Mouse (Mus musculus): ENCODE measurements around the gene Abi3. TPM values are rescaled to one million over a fixed set of nuclear protein-coding genes. Genes with fewer than 3 reads are reported as not detected.

The Abi3 gene
- polyA plus RNA-seq, 1 experiment from 2014 or later, result 2.0 TPM

DNA sequence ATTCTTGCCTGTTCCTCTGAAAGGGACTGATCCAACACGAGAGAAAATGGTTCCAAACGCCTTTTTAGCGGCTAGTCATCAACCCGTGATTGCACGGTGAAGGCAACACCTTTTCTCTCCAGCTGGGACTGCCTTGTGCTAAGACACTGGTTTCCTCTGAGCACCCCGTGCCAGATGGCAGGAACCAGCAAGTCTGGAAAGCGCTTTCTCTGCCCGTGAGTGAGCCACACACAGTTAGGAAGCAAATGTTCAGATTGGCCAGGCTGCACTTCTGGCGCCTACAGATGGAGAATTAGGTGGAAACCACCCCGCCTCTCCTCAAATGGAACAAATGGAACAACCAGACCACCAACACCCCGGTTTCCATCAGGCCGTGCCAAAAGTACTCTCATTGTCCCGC is 50.5 kb downstream of the Abi3 start:
- Histone ChIP-seq H3K4me1 (peaks cover 6% of the 10 kb centered on the region), H3K4me2 (no peak overlapping the region), H3K9me3 (no peaks in the 10 kb centered on the region), H3K27ac (no peak overlapping the region), H3K36me3 (replicated peaks) (no peaks in the 10 kb centered on the region), H3K27me3 (replicated peaks) (peaks cover 9% of the 10 kb centered on the region), H3K4me3 (no peak overlapping the region), H3K9ac (no peak overlapping the region)
- WGBS, result 85% methylated on average over 13 of the region's 13 CpGs
- ATAC-seq (replicated peaks), result no peak

DNA sequence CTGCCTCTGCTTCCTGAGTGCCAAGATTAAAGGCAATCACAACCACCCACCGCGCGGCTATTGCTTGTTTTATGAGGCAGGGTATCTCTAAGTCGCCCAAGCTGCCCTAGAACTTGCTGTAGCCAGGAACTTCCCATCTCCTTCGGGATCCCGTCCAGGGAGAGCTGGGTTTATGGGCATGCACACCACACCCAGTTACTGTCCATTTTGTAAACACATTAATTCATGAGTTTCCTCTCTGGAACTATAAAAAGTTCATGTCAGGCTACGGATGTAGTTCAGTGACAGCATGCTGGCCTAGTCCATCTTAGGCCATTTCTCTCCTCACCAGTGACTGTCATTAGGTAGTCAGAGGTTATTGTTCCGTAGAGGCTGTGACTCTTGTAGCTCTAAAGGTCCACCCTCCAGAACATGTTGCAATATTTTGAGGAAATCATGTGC is 52.8 kb downstream of the Abi3 start:
- H3K36me3 ChIP-seq (replicated peaks), result no peaks in the 10 kb centered on the region
- H3K27me3 ChIP-seq (replicated peaks), result no peaks in the 10 kb centered on the region
- H3K9ac ChIP-seq, result no peak overlapping the region
- no peaks in the 10 kb centered on the region for H3K9me3 ChIP-seq
- no peak for ATAC-seq (replicated peaks)
- H3K4me2 ChIP-seq, result no peak overlapping the region
- H3K4me3 ChIP-seq, result no peak overlapping the region
- H3K4me1 ChIP-seq, result no peaks in the 10 kb centered on the region
- no peak overlapping the region for H3K27ac ChIP-seq
- 88% methylated on average over 8 of the region's 8 CpGs for WGBS

DNA sequence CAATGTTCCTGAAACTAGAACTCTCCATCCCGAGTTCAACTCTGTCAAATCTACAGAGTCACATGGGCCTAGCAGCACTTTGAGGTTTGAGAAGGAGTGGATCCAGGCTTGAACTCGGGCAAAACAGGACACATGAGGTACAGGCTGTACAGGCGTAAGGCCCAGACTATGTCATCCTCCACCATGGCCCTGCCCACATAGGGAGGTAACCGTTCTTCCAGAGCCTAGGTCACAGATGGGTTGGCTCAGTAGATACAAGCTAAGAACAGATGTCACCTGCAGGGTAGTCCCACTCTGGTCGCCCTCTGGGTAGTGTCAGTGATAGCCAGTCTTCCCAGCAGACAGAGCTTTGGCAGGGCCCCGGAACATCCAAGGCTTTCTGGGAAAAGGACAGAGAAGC is 55.8 kb downstream of the Abi3 start:
- no peaks in the 10 kb centered on the region for H3K4me1 ChIP-seq
- 91% methylated on average over 6 of the region's 6 CpGs for WGBS
- no peak overlapping the region for H3K4me2 ChIP-seq
- ATAC-seq (replicated peaks), result no peak
- no peak overlapping the region for H3K4me3 ChIP-seq
- no peaks in the 10 kb centered on the region for H3K36me3 ChIP-seq (replicated peaks)
- H3K27ac ChIP-seq, result no peak overlapping the region
- H3K27me3 ChIP-seq (replicated peaks), result no peaks in the 10 kb centered on the region
- no peak overlapping the region for H3K9ac ChIP-seq
- H3K9me3 ChIP-seq, result no peaks in the 10 kb centered on the region

DNA sequence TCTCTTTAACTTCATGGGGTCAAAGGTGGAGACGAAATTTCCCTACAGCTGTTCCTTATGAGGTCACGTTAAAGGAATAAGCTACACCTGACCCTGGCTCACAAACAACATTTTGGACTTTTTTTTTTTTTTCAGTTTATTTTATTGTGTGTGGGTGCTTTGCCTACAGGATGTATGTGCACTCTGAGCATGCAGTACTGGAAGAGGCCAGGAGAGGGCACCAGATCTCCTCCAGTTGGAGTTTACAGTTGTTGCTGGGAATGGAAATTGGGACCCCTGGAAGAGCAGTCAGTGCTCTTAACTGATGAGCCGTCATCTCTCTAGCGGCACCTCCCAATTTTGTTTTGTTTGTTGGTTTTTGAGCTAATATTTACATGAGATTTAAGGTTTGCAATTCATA is 56.6 kb downstream of the Abi3 start:
- Histone ChIP-seq H3K36me3 (replicated peaks) (no peaks in the 10 kb centered on the region), H3K4me1 (no peaks in the 10 kb centered on the region), H3K9me3 (no peaks in the 10 kb centered on the region), H3K27ac (no peak overlapping the region), H3K4me3 (no peak overlapping the region), H3K4me2 (no peak overlapping the region), H3K27me3 (replicated peaks) (no peaks in the 10 kb centered on the region), H3K9ac (no peak overlapping the region)
- ATAC-seq (replicated peaks), result no peak
- 91% methylated on average over 4 of the region's 4 CpGs for WGBS

DNA sequence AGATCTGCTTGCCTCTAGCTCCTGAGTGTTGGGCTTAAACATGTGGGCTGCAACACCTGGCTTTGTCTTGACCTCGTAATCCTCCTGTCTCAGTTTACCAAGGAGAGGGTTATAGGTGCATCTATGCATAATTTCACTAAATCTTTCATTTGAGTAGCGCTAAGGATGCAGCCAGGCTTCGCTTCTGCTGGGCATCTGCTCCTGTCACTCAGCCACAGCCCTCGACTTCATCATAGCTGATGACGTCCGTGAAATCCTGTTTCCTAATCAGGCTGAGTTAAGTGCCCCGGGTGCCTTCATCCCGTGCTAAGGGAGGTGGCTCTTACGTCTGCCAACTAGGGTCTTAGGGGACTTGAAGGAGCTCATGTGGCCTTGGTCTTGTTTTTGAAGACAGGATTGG is 58.3 kb downstream of the Abi3 start:
- no peak for ATAC-seq (replicated peaks)
- Histone ChIP-seq H3K36me3 (replicated peaks) (no peaks in the 10 kb centered on the region), H3K27me3 (replicated peaks) (no peaks in the 10 kb centered on the region), H3K4me3 (no peak overlapping the region), H3K9me3 (no peaks in the 10 kb centered on the region), H3K4me1 (no peaks in the 10 kb centered on the region), H3K27ac (no peak overlapping the region), H3K4me2 (no peak overlapping the region), H3K9ac (no peak overlapping the region)
- WGBS, result 70% methylated on average over 9 of the region's 9 CpGs

DNA sequence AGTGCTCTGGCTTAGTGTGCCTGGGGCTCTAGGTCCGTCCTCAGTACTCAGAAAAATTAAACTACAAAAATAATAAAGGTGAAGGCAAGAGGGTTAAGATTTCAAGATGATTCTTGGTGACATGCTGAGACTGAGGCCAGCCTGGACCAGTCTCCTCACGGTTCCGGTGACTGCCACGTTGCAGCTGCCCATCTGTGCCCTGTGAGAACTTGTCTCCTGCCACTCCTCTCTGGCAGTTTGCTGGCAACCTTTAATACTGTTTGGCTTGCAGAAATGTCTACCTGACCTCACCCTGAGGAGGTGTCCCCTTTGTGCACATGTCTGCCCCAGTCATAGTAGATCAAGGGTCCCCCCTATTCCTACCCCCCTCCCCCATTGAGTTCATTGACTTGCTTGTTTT is 58.8 kb downstream of the Abi3 start:
- H3K9ac ChIP-seq, result no peak overlapping the region
- H3K4me3 ChIP-seq, result no peak overlapping the region
- WGBS, result 88% methylated on average over 4 of the region's 4 CpGs
- H3K36me3 ChIP-seq (replicated peaks), result no peaks in the 10 kb centered on the region
- H3K27ac ChIP-seq, result no peak overlapping the region
- no peak overlapping the region for H3K4me2 ChIP-seq
- ATAC-seq (replicated peaks), result no peak
- no peaks in the 10 kb centered on the region for H3K9me3 ChIP-seq
- H3K4me1 ChIP-seq, result no peaks in the 10 kb centered on the region
- no peaks in the 10 kb centered on the region for H3K27me3 ChIP-seq (replicated peaks)

DNA sequence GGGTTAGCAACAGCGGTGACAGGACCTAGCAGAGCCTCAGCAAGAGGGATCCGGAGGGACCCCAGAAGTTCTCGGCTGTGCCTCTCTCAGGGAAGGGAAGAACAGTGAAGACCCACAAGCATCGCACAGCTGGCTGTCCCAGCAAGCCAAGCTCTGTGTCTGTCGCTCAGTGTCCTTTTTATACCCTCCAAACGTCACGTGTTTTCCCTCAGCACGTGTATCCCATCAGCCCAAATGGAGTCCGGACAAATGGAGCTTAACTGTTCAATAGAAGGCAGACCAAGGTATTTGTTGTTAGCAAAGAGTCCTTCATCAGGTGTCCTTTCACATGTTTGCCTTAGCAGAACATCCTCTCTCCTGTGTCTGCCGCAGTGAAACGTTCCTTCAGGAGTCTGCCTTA is 60.7 kb downstream of the Abi3 start:
- WGBS, result 83% methylated on average over 11 of the region's 11 CpGs
- Histone ChIP-seq H3K9ac (no peak overlapping the region), H3K27ac (no peak overlapping the region), H3K4me2 (no peak overlapping the region), H3K27me3 (replicated peaks) (no peaks in the 10 kb centered on the region), H3K36me3 (replicated peaks) (no peaks in the 10 kb centered on the region), H3K9me3 (no peaks in the 10 kb centered on the region), H3K4me1 (no peaks in the 10 kb centered on the region), H3K4me3 (no peak overlapping the region)
- no peak for ATAC-seq (replicated peaks)

DNA sequence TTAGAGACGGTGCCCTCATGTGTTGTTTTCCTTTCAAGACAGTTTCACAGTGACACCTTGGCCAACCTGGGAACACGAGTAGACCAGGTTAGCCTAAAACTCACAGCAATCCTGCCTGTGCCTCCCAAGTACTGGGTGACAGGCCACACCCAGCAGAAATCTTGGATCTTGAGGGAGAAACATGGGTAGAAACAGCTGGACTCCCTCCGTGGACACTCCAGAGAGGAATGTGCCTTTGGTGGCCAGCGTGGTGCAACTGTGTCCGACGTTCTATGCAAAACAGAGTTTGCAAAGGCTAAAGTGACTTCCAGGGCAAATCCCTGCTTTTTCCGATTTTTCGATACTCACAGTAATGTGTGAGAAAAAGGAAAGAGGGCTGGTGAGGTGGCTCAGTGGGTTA is 61.8 kb downstream of the Abi3 start:
- Histone ChIP-seq H3K27me3 (replicated peaks) (no peaks in the 10 kb centered on the region), H3K27ac (no peak overlapping the region), H3K9me3 (no peaks in the 10 kb centered on the region), H3K4me3 (no peak overlapping the region), H3K4me1 (no peaks in the 10 kb centered on the region), H3K36me3 (replicated peaks) (no peaks in the 10 kb centered on the region), H3K9ac (no peak overlapping the region), H3K4me2 (no peak overlapping the region)
- no peak for ATAC-seq (replicated peaks)
- WGBS, result 92% methylated on average over 8 of the region's 8 CpGs

Other genes with a start within 250 kb of the Abi3 start
- 166 and 185 TPM in 2 replicates for gene Phb, start 175.5 kb downstream of the Abi3 start, polyA plus RNA-seq (2015; fragmentation: Nextera tagmentation; extraction: Ambion mirVana)
- gene Zfp652, start 129.8 kb downstream of the Abi3 start, polyA plus RNA-seq (2015; fragmentation: Nextera tagmentation; extraction: Ambion mirVana), result 28.4 and 28.9 TPM in 2 replicates
- gene B130006D01Rik, start 118.9 kb downstream of the Abi3 start, polyA plus RNA-seq (2015; fragmentation: Nextera tagmentation; extraction: Ambion mirVana), result 1.1 and 1.7 TPM in 2 replicates
- gene Phospho1, start 18.0 kb downstream of the Abi3 start, polyA plus RNA-seq (2015; fragmentation: Nextera tagmentation; extraction: Ambion mirVana), result not detected in 2 replicates
- gene Gngt2, start 5.3 kb downstream of the Abi3 start, polyA plus RNA-seq (2015; fragmentation: Nextera tagmentation; extraction: Ambion mirVana), result 2.8 and 3.6 TPM in 2 replicates
- not detected in 2 replicates for gene B4galnt2, start 72.4 kb upstream of the Abi3 start, polyA plus RNA-seq (2015; fragmentation: Nextera tagmentation; extraction: Ambion mirVana)
- gene Igf2bp1, start 163.5 kb upstream of the Abi3 start, polyA plus RNA-seq (2015; fragmentation: Nextera tagmentation; extraction: Ambion mirVana), result 14.6 and 15.7 TPM in 2 replicates
- not detected in 2 replicates for gene Gip, start 182.1 kb upstream of the Abi3 start, polyA plus RNA-seq (2015; fragmentation: Nextera tagmentation; extraction: Ambion mirVana)
- 137 TPM in 2 replicates for gene Snf8, start 192.4 kb upstream of the Abi3 start, polyA plus RNA-seq (2015; fragmentation: Nextera tagmentation; extraction: Ambion mirVana)
- gene Ube2z, start 222.9 kb upstream of the Abi3 start, polyA plus RNA-seq (2015; fragmentation: Nextera tagmentation; extraction: Ambion mirVana), result 41.4 and 44.0 TPM in 2 replicates
- 546 and 607 TPM in 2 replicates for gene Atp5g1, start 233.2 kb upstream of the Abi3 start, polyA plus RNA-seq (2015; fragmentation: Nextera tagmentation; extraction: Ambion mirVana)

Measured in midbrain, embryonic 15.5 days (tissue).